Mouse (Mus musculus) liver, adult 2 months (tissue): Measurements from ENCODE around the gene Dnajc6. TPM values are rescaled to one million over a fixed set of nuclear protein-coding genes. Genes with fewer than 3 reads are reported as not detected.

Experiments used
- DNase-seq: peaks from one replicate; pipeline ENCODE4 v3.0.0-alpha.2; 2011; ENCODE audit warnings: low read depth, low spot score; ENCODE audit errors: extremely low read depth
- H3K27ac ChIP-seq: fragments of 200-500 bp; replicated peaks from 2 replicates; pipeline ENCODE4 v1.5.1; 2012; ENCODE audit warnings: low read depth, mild to moderate bottlenecking, control low read depth, inconsistent platforms, low read length; ENCODE audit not compliant: insufficient read depth
- H3K27me3 ChIP-seq: fragments of 200-500 bp; 2 replicates; pipeline ENCODE4 v1.6.1; 2012; ENCODE audit warnings: mild to moderate bottlenecking, moderate library complexity, low read length, inconsistent platforms; ENCODE audit not compliant: control insufficient read depth, insufficient read depth
- H3K36me3 ChIP-seq: fragments of 200-500 bp; 2 replicates; pipeline ENCODE4 v1.6.1; 2012; ENCODE audit warnings: low read length, inconsistent platforms; ENCODE audit not compliant: control insufficient read depth, insufficient read depth
- H3K4me1 ChIP-seq: fragments of 200-500 bp; 2 replicates; pipeline ENCODE4 v1.6.1; 2011; ENCODE audit warnings: low read length; ENCODE audit not compliant: control insufficient read depth, insufficient read depth
- H3K4me3 ChIP-seq: fragments of 200-500 bp; 2 replicates; pipeline ENCODE4 v1.5.1; 2011; ENCODE audit warnings: low read depth, mild to moderate bottlenecking, control low read depth, low read length, moderate library complexity; ENCODE audit not compliant: insufficient read depth
- H3K79me2 ChIP-seq: fragments of 200-500 bp; 2 replicates; pipeline ENCODE4 v1.6.1; 2012; ENCODE audit warnings: inconsistent platforms, mild to moderate bottlenecking, low read length, moderate library complexity; ENCODE audit not compliant: control insufficient read depth, insufficient read depth
- H3K9ac ChIP-seq: fragments of 200-500 bp; 2 replicates; pipeline ENCODE4 v1.6.1; 2012; ENCODE audit warnings: low read depth, mild to moderate bottlenecking, control low read depth, inconsistent platforms, low read length
- CTCF ChIP-seq: fragments of 200-500 bp; IDR thresholded peaks from 2 replicates; pipeline ENCODE4 v1.5.1; 2011; ENCODE audit warnings: low read depth, low read length, control low read depth
- POLR2A ChIP-seq: fragments of 200-500 bp; IDR thresholded peaks from 2 replicates; pipeline ENCODE4 v1.6.1; 2011; ENCODE audit warnings: low read length, control low read depth; ENCODE audit not compliant: insufficient read depth; ENCODE audit errors: extremely low read depth
- WGBS: fragments of 180-500 bp; shearing (Covaris S2); methylation state at CpG from one replicate; pipeline ENCODE4 v1.1.7; 2018; 5-methylcytosine and 5-hydroxymethylcytosine counted together
- polyA plus RNA-seq: library from polyadenylated mRNA; depleted of rRNA; stranded (reverse); fragments of >200 nt; gene quantifications from 2 replicates; pipeline ENCODE4 v1.2.3, GENCODE M21; 2012
- total RNA-seq: library from RNA; depleted of rRNA; stranded (reverse); fragments of >200 nt; gene quantifications from 2 replicates; pipeline ENCODE4 v1.2.3, GENCODE M21; 2014

The Dnajc6 gene
- total and polyA plus RNA-seq, 2 experiments: 0.01 to 0.09 TPM

- Histone ChIP-seq H3K4me1 (peaks cover 14% of the 10 kb centered on the region; the same call in 1 of the 2 replicates), H3K36me3 (no peaks in the 10 kb centered on the region), H3K27me3 (no peaks in the 10 kb centered on the region), H3K27ac (peak overlapping the region; percentile 86), H3K4me3 (no peak overlapping the region), H3K9ac (0 out of 2 replicates have a peak overlapping the region, but pooled peaks have one; percentile 18), H3K79me2 (no peaks in the 10 kb centered on the region)
- no peak for TF ChIP-seq POLR2A
- TF ChIP-seq CTCF: no peak
- WGBS: 17% methylated on average over 5 of the region's 5 CpGs
- peak; percentile 100 for DNase-seq
Observed at GRCm38 (mm10) chr4:101674790-101675189, 178.3 kb downstream of the Dnajc6 start.

- H3K4me3 ChIP-seq: no peak overlapping the region
- DNase-seq: peak; percentile 98
- peak overlapping the region; percentile 86 for H3K27ac ChIP-seq
- no peaks in the 10 kb centered on the region for H3K36me3 ChIP-seq
- peaks cover 12% of the 10 kb centered on the region; the same call in 1 of the 2 replicates for H3K4me1 ChIP-seq
- peak overlapping the region; percentile 5; the same call in 1 of the 2 replicates for H3K9ac ChIP-seq
- WGBS: 8% methylated on average over 4 of the region's 4 CpGs
- TF ChIP-seq CTCF: no peak
- no peak for TF ChIP-seq POLR2A
- H3K27me3 ChIP-seq: no peaks in the 10 kb centered on the region
- no peaks in the 10 kb centered on the region for H3K79me2 ChIP-seq
Observed at GRCm38 (mm10) chr4:101675726-101676125, 179.3 kb downstream of the Dnajc6 start.

- H3K4me1 ChIP-seq: peaks cover 12% of the 10 kb centered on the region
- WGBS: 61% methylated on average over 4 of the region's 4 CpGs
Observed at GRCm38 (mm10) chr4:101682620-101683019, 186.2 kb downstream of the Dnajc6 start.

GRCm38 (mm10) chr4:101683086-101683485, 186.6 kb downstream of the Dnajc6 start:
- Histone ChIP-seq H3K4me1 (peaks cover 12% of the 10 kb centered on the region), H3K9ac (0 out of 2 replicates have a peak overlapping the region, but pooled peaks have one; percentile 26), H3K79me2 (no peaks in the 10 kb centered on the region), H3K27ac (peak overlapping the region; percentile 90), H3K27me3 (no peaks in the 10 kb centered on the region), H3K4me3 (no peak overlapping the region), H3K36me3 (no peaks in the 10 kb centered on the region)
- DNase-seq: peak; percentile 92
- no peak for TF ChIP-seq POLR2A
- peak; percentile 33; the same call in 1 of the 2 replicates for TF ChIP-seq CTCF
- WGBS: 5% methylated on average over 3 of the region's 3 CpGs

More at GRCm38 (mm10) chr4:101682620-101683019, 186.2 kb downstream of the Dnajc6 start:
- DNase-seq: peak; percentile 67
- Histone ChIP-seq H3K9ac (0 out of 2 replicates have a peak overlapping the region, but pooled peaks have one; percentile 26), H3K4me3 (no peak overlapping the region), H3K79me2 (no peaks in the 10 kb centered on the region), H3K36me3 (no peaks in the 10 kb centered on the region), H3K27ac (peak overlapping the region; percentile 90), H3K27me3 (no peaks in the 10 kb centered on the region)
- no peak for TF ChIP-seq CTCF
- TF ChIP-seq POLR2A: no peak

- H3K4me3 ChIP-seq: no peak overlapping the region
- no peak overlapping the region for H3K9ac ChIP-seq
- H3K79me2 ChIP-seq: no peaks in the 10 kb centered on the region
- DNase-seq: no peak
- 90% methylated on average over 3 of the region's 3 CpGs for WGBS
- TF ChIP-seq CTCF (no peak), POLR2A (no peak)
- H3K36me3 ChIP-seq: no peaks in the 10 kb centered on the region
- no peak overlapping the region for H3K27ac ChIP-seq
- H3K27me3 ChIP-seq: no peaks in the 10 kb centered on the region
- H3K4me1 ChIP-seq: peaks cover 12% of the 10 kb centered on the region
Observed at GRCm38 (mm10) chr4:101684821-101685220, 188.4 kb downstream of the Dnajc6 start.

- Histone ChIP-seq H3K4me1 (peaks cover 14% of the 10 kb centered on the region), H3K4me3 (no peak overlapping the region), H3K79me2 (no peaks in the 10 kb centered on the region), H3K27me3 (no peaks in the 10 kb centered on the region), H3K27ac (no peak overlapping the region), H3K36me3 (no peaks in the 10 kb centered on the region), H3K9ac (no peak overlapping the region)
- 80% methylated on average over 13 of the region's 13 CpGs for WGBS
- DNase-seq: peak; percentile 41
- TF ChIP-seq POLR2A: no peak
Observed at GRCm38 (mm10) chr4:101686227-101686810, 189.9 kb downstream of the Dnajc6 start.
